Mouse (Mus musculus) liver, adult 2 months (tissue): ENCODE results near the gene Inpp4b. TPM values are rescaled to one million over a fixed set of nuclear protein-coding genes. Genes with fewer than 3 reads are reported as not detected.

Experiments
- DNase-seq: peaks from one replicate; pipeline ENCODE4 v3.0.0-alpha.2; 2011; ENCODE audit warnings: low read depth, low spot score; ENCODE audit errors: extremely low read depth
- H3K27ac ChIP-seq: fragments of 200-500 bp; replicated peaks from 2 replicates; pipeline ENCODE4 v1.5.1; 2012; ENCODE audit warnings: low read depth, mild to moderate bottlenecking, control low read depth, inconsistent platforms, low read length; ENCODE audit not compliant: insufficient read depth
- H3K27me3 ChIP-seq: fragments of 200-500 bp; 2 replicates; pipeline ENCODE4 v1.6.1; 2012; ENCODE audit warnings: mild to moderate bottlenecking, moderate library complexity, low read length, inconsistent platforms; ENCODE audit not compliant: control insufficient read depth, insufficient read depth
- H3K36me3 ChIP-seq: fragments of 200-500 bp; 2 replicates; pipeline ENCODE4 v1.6.1; 2012; ENCODE audit warnings: low read length, inconsistent platforms; ENCODE audit not compliant: control insufficient read depth, insufficient read depth
- H3K4me1 ChIP-seq: fragments of 200-500 bp; 2 replicates; pipeline ENCODE4 v1.6.1; 2011; ENCODE audit warnings: low read length; ENCODE audit not compliant: control insufficient read depth, insufficient read depth
- H3K4me3 ChIP-seq: fragments of 200-500 bp; 2 replicates; pipeline ENCODE4 v1.5.1; 2011; ENCODE audit warnings: low read depth, mild to moderate bottlenecking, control low read depth, low read length, moderate library complexity; ENCODE audit not compliant: insufficient read depth
- H3K79me2 ChIP-seq: fragments of 200-500 bp; 2 replicates; pipeline ENCODE4 v1.6.1; 2012; ENCODE audit warnings: inconsistent platforms, mild to moderate bottlenecking, low read length, moderate library complexity; ENCODE audit not compliant: control insufficient read depth, insufficient read depth
- H3K9ac ChIP-seq: fragments of 200-500 bp; 2 replicates; pipeline ENCODE4 v1.6.1; 2012; ENCODE audit warnings: low read depth, mild to moderate bottlenecking, control low read depth, inconsistent platforms, low read length
- CTCF ChIP-seq: fragments of 200-500 bp; IDR thresholded peaks from 2 replicates; pipeline ENCODE4 v1.5.1; 2011; ENCODE audit warnings: low read depth, low read length, control low read depth
- POLR2A ChIP-seq: fragments of 200-500 bp; IDR thresholded peaks from 2 replicates; pipeline ENCODE4 v1.6.1; 2011; ENCODE audit warnings: low read length, control low read depth; ENCODE audit not compliant: insufficient read depth; ENCODE audit errors: extremely low read depth
- WGBS: fragments of 180-500 bp; shearing (Covaris S2); methylation state at CpG from one replicate; pipeline ENCODE4 v1.1.7; 2018; 5-methylcytosine and 5-hydroxymethylcytosine counted together
- polyA plus RNA-seq: library from polyadenylated mRNA; depleted of rRNA; stranded (reverse); fragments of >200 nt; gene quantifications from 2 replicates; pipeline ENCODE4 v1.2.3, GENCODE M21; 2012
- total RNA-seq: library from RNA; depleted of rRNA; stranded (reverse); fragments of >200 nt; gene quantifications from 2 replicates; pipeline ENCODE4 v1.2.3, GENCODE M21; 2014

The Inpp4b gene
- total and polyA plus RNA-seq, 2 experiments, result 0.20 to 3.6 TPM

DNA sequence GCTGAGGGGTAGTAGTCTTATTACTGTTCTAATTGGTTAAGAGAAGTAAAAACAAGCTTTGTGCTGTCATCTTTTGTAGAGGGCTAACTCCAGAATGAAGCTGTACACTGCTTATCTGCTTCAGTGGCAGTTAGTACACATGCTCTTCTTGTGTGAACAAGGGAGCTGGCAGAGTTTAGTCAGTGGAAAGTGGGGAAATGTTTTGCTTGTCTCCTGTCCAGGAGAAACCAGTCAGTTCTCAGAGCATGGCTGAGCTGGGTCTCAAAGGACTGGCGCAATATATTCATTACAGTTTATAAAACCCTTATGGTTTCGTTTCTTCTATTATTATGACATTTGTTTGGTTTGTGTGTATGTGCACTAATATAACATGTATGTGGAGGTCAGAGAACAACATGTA, 610.7 kb downstream of the Inpp4b start:
- H3K9ac ChIP-seq, result no peak overlapping the region
- no peaks in the 10 kb centered on the region for H3K79me2 ChIP-seq
- H3K4me1 ChIP-seq, result no peaks in the 10 kb centered on the region
- no peak for DNase-seq
- no peaks in the 10 kb centered on the region for H3K36me3 ChIP-seq
- WGBS, result 92% methylated on average over 2 of the region's 2 CpGs
- no peak overlapping the region for H3K27ac ChIP-seq
- H3K4me3 ChIP-seq, result no peak overlapping the region
- TF ChIP-seq CTCF (no peak), POLR2A (no peak)
- no peaks in the 10 kb centered on the region for H3K27me3 ChIP-seq

DNA sequence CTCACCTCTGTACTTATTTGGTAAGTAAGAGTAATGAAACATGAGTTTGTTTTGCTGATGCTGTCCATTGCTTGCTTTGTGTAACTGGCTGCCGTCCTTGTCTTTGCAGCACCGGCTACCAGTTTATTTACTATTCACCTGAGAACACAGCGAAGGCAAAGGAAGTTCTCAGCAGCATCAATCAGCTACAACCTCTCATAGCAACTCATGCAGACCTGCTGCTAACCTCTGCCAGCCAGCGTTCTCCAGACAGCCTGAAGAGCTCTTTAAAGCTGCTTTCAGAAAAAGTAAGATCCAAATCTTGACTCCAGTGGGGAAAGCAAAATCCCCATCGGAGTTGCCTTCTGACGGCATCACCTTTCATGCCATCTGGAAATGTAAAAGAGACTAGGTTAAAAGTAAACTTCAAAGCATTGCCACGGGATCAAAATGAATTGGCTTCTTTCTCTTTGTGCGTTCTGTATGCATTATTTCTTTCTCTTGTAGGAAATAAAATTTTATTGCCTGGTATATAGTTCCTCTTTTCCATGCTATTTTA, 642.8 kb downstream of the Inpp4b start:
- 64% methylated on average over 8 of the region's 8 CpGs for WGBS
- H3K9ac ChIP-seq, result no peak overlapping the region
- no peaks in the 10 kb centered on the region for H3K79me2 ChIP-seq
- TF ChIP-seq POLR2A (no peak), CTCF (no peak)
- DNase-seq, result no peak
- H3K27ac ChIP-seq, result no peak overlapping the region
- no peak overlapping the region for H3K4me3 ChIP-seq
- H3K36me3 ChIP-seq, result no peaks in the 10 kb centered on the region
- H3K4me1 ChIP-seq, result no peaks in the 10 kb centered on the region
- H3K27me3 ChIP-seq, result 0 out of 2 replicates have a peak, but pooled peaks cover 2% of the 10 kb centered on the region

DNA sequence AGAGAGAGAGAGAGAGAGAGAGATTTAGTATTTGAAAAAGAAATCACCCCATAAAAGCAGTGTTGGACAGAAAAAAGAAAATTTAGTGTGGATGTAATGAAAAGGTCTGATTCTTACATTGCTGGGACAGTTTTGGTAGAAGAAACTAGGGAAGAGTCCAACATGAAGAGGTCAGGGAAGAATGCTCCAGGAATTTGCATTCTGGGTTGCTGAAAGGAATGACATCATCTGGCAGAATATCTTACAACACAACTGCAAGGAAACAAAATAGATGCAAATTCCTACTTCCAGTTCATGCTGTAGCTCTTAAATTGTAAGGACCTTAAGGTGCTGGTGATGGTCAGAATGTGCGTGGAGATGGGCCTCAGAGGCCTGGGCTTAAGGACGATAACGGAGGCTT, 650.6 kb downstream of the Inpp4b start:
- 95% methylated on average over 3 of the region's 3 CpGs for WGBS
- Histone ChIP-seq H3K9ac (no peak overlapping the region), H3K79me2 (no peaks in the 10 kb centered on the region), H3K27me3 (0 out of 2 replicates have a peak, but pooled peaks cover 3% of the 10 kb centered on the region), H3K4me3 (no peak overlapping the region), H3K27ac (no peak overlapping the region), H3K4me1 (peaks cover 2% of the 10 kb centered on the region; the same call in 1 of the 2 replicates), H3K36me3 (no peaks in the 10 kb centered on the region)
- no peak for DNase-seq
- no peak for TF ChIP-seq POLR2A
- TF ChIP-seq CTCF, result no peak

DNA sequence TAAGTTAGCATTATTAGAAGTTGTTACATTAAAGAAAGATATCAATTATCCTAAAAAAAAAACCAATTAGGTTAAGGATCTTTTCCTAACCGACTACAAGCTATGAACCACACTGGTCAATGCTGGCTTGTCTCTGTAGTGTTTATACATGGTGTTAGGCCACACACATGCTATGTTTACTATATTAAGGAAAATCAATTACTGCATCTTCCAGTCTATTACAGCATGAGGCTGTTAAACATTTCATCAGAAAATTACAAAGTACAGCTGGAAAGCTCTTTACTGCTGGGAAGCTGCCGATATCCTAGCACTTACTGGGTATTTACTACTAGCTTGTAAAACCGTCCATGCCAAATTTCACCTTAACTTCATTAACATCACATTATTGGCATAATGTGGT, 653.9 kb downstream of the Inpp4b start:
- no peaks in the 10 kb centered on the region for H3K27me3 ChIP-seq
- H3K36me3 ChIP-seq, result no peaks in the 10 kb centered on the region
- no peak overlapping the region for H3K9ac ChIP-seq
- 27% methylated on average over 3 of the region's 3 CpGs for WGBS
- no peak for TF ChIP-seq CTCF
- TF ChIP-seq POLR2A, result no peak
- H3K4me3 ChIP-seq, result no peak overlapping the region
- H3K27ac ChIP-seq, result no peak overlapping the region
- peaks cover 2% of the 10 kb centered on the region; the same call in 1 of the 2 replicates for H3K4me1 ChIP-seq
- no peaks in the 10 kb centered on the region for H3K79me2 ChIP-seq
- DNase-seq, result peak; percentile 73

DNA sequence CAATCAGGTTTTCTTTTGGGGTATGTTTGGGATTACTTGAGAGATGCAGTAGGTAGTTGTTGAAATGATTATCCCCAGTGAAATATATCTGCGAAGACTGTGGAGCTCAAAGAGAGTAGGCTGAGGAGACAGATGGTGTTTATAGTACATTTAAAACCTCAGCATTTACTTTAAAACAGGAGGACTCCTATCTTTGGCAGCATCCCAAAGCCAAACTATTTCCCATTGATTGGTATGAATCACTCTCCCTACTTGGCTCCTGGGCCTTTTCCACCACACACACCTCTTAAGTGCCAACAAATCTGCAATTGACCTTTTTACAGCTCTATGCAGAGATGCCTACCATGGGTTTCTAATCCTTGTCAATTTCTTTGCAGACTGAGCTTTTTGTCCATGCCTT, 654.5 kb downstream of the Inpp4b start:
- Histone ChIP-seq H3K4me3 (no peak overlapping the region), H3K9ac (no peak overlapping the region), H3K36me3 (no peaks in the 10 kb centered on the region), H3K79me2 (no peaks in the 10 kb centered on the region), H3K27me3 (no peaks in the 10 kb centered on the region), H3K27ac (no peak overlapping the region), H3K4me1 (peaks cover 2% of the 10 kb centered on the region; the same call in 1 of the 2 replicates)
- 40% methylated on average over 1 of the region's 1 CpGs for WGBS
- no peak for TF ChIP-seq CTCF
- TF ChIP-seq POLR2A, result no peak
- DNase-seq, result peak; percentile 77

DNA sequence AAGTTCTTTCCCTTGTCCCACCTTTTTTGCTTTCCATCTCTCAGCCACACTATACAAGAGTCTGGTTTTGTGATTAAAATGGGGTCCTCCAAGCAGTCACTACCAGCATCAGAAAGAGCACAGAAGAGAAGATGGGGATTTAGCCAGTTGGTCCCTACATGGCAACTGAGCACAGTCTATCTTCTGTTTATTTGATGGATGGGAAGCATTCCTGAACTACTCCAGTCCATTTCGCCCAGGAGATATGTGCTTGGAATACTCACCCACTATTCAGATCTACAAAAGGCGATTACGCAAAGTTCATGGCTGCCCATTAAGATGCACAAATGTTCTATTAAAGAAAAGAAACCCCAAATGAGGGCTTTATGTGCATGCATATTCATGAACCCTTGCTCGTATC, 661.8 kb downstream of the Inpp4b start:
- WGBS, result 95% methylated on average over 4 of the region's 4 CpGs
- TF ChIP-seq POLR2A (no peak), CTCF (no peak)
- H3K27ac ChIP-seq, result no peak overlapping the region

More for the DNA sequence above, 661.8 kb downstream of the Inpp4b start:
- Histone ChIP-seq H3K4me3 (no peak overlapping the region), H3K4me1 (no peaks in the 10 kb centered on the region), H3K27me3 (no peaks in the 10 kb centered on the region), H3K36me3 (no peaks in the 10 kb centered on the region), H3K79me2 (no peaks in the 10 kb centered on the region), H3K9ac (no peak overlapping the region)
- DNase-seq, result no peak
